Mouse (Mus musculus): ENCODE results near the gene Robo2. TPM values are rescaled to one million over a fixed set of nuclear protein-coding genes. Genes with fewer than 3 reads are reported as not detected.
A peak's percentile ranks its signal among the peaks of the same experiment; 100 is the strongest.

The Robo2 gene
- total RNA-seq, 2 experiments from 2014 or later = 197 to 207 TPM

DNA sequence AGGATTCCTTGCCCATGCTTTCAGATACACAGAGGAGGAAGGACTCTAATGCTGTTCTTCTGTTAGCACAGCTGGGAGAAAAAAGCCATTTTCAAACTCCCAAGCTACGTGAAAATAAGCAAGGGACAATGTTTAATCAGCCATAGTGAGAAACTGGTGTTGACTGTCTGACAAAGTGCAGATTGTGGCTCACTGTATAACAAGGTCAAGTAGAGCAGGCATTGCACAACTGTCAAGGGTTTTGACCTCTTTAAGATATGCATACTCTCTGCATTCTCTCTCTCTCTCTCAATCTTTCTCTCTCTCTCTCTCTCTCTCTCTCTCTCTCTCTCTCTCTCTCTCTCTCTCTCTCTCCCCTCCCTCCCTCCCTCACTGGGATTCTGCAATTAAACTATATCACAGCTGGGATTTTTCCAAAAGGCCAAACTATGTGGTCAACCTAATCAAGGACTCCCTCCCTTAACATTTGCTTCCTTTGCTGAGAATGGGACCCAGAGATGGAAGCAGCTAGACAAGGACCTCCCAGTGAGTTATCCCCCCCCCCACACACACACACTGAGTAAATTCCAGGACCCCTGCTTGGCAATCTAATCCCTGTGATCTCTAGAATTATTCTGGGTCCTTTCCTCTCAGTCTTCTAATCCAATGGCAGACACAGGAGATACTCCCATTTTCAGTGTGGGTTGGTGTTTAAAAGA is 389.2 kb downstream of the Robo2 start:
- intact Hi-C loops (cut with DNase I) = no loop called here
- no peak for DNase-seq (ENCODE audit: low spot score in 2 of 2)

DNA sequence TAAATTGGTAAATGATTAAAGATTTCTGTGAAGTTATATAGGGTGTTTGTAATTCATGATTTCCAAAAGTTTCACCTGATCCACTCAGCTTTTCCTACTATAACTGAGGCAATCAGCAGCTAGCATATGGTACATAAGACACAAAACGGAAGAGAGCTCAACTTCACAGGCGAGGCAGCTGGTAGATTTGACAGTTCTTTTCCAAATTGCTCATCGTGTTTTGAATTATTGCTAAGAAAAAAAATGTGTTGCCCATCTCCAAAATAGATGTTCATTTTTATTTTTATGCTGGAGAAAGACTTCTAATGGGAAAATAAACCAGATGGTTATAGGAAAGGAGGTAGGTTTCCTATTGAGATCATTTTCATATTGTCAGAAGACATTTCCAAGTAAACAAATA is 405.9 kb downstream of the Robo2 start:
- peak; percentile 19 to 58 for DNase-seq (ENCODE audit: low spot score in 2 of 2)
- intact Hi-C loops (cut with DNase I) = no loop called here

DNA sequence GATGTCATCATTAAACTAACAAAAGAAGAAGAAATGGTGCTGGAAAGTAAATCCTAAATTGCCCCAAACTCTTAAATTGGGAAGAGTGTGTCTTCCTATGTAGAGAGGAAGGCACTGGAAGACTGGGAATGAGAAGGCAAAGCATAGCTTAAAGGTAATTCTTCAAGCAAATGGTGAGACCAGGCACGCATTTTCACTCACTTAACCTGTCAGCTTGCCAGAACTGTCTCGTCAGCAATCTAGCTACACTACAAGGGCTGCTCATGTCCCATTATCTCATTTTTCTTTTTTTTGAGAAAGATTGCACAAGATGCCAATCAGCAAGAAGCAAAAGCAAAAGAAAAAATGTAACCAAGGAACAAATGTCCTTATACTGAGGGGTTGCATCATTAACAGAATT is 410.3 kb downstream of the Robo2 start:
- DNase-seq (ENCODE audit: low spot score in 2 of 2) = no peak

DNA sequence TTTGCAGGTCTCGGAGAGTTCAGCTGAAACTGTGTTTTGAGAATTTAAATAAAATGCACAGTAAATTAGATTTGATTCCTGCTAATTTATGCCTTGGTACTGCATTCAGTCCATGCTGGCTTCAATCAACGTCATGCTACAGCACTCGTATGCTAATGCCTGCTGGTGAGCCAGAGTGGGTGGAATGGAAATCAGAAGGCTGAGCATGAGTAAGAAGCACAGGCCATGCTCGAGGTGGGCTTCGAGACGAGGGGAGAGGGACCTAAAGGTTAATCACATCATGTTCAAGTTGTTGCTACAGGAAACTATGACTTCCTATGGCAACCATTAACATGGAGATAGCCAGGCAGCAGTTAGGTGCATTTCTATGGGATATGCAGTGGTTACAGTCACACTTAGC is 420.4 kb downstream of the Robo2 start:
- no peak for DNase-seq (ENCODE audit: low spot score in 2 of 2)
- intact Hi-C loops (cut with DNase I) = no loop called here

More for the DNA sequence above, 410.3 kb downstream of the Robo2 start:
- intact Hi-C loops (cut with DNase I) = no loop called here

DNA sequence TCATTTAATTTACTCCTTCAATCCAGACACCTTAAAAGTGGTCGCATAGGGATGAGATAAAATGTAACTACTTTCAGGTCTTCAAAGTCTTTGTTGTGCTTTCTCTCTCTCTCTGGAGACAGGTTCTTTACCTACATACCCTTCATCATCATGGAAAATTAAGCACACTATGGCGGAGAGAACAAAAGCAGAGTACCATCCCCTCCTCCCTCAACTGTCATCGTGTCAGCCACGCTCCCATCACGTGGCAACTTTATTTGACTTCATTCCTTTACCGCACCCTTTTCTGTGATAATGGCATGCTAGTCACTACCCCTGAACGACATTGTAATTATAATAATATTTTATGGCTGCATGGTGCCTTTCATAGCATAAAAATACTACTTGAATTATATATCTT is 442.1 kb downstream of the Robo2 start:
- no peak for DNase-seq (ENCODE audit: low spot score in 2 of 2)
- intact Hi-C loops (cut with DNase I) = no loop called here

DNA sequence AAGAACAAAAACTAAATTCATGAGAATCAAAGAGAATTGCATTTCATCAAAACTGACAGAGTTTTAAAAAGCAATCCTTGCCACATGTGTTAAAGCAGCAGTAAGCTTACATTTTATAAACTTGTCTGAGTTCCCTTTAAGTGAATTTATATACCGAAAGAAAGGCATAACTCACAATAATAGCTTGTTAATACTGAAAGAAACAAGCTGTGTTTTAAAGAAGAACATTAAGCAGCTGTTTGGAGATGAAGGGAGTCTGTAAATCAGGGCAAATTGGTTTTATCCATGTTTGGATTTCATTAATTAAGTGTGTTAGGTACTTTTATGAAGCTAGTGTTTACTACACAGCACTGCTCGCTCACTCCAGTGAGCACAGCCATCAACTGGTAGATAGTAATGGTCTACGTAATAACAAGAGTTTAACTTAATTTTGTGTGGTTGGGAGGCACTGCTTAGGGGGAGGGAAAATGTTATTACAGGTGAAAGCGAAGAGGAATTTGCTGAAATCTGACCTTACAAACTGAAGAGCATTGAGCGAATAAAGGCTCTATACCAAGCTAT is 447.2 kb downstream of the Robo2 start:
- intact Hi-C loops (cut with DNase I) = no loop called here
- DNase-seq (ENCODE audit: low spot score in 2 of 2) = no peak

DNA sequence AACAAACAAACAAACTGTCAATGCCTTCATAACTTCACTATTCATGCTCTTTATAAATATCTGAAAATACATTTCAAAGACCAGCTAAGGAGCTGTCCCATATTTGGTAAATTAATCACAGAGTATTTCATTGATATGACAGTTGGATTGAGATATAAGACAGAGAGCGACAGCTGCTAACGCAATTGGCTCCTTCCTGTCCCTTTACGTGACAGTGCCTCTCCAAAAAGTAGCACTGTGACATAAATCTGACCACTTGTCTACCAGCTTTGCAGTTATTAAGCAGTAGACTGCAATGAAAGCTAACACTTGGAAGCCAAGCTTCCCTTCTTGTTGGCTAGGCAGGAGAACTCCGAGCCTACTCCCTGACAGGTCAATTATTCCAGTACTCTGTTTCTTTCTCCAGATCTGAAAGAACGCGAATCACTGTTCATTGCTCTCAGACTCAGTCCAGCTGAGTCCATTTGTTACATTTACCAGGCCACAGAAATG is 452.1 kb downstream of the Robo2 start:
- intact Hi-C loops (cut with DNase I) = no loop called here
- DNase-seq (ENCODE audit: low spot score in 2 of 2) = no peak

DNA sequence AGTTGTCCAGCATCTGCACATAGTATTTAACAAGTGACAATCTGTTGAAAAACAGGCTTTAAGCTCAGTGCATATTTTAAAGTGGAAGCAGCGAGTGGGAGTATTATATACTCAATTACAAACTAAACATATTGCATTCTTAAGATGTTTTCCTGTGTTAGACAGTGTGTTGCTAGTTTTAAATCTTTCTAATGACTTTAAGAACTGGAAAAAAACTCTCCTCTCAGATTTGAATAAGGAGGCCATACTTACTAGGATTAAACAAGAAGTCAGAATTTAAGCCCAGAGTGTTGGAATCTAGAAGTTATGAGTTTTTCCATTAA is 453.1 kb downstream of the Robo2 start:
- intact Hi-C loops (cut with DNase I) = no loop called here
- DNase-seq (ENCODE audit: low spot score in 2 of 2) = no peak

DNA sequence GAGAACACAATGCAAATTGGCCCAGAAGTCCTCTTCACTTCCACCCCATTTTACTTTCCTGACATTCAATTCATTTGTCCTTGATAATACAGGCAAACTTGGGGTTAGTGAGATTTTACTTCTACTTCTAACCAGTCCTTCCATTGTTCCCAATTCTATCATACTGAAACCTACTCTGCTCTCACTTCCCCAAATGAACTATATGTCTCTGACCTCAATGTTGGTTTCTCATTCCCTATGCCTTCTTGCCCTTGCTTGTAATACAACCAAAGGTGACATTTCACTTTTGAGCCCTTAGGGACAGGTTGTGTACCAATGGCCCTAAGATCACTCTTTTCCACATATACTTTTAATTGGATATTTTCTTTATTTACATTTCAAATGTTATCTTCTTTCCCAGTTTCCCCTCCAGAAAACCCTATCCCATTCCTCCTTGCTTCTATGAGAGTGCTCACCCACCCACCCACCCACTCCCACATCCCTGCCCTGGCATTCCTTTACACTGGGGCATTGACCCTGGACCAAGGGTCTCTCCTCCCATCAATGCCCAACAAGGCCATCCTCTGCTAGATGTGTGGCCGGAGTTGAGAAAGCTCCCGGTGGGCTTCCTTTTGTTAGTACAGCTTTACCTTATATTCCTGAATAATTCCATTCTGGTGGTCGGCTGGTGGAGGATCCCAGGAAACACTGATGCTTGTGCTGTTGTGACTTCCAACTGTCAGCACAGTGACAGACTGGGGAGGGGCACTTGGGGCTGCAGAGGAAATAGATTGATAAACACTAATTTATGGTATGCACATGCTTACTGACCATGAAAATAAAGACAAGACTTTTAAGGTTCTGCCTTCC is 453.7 kb downstream of the Robo2 start:
- intact Hi-C loops (cut with DNase I) = no loop called here

DNA sequence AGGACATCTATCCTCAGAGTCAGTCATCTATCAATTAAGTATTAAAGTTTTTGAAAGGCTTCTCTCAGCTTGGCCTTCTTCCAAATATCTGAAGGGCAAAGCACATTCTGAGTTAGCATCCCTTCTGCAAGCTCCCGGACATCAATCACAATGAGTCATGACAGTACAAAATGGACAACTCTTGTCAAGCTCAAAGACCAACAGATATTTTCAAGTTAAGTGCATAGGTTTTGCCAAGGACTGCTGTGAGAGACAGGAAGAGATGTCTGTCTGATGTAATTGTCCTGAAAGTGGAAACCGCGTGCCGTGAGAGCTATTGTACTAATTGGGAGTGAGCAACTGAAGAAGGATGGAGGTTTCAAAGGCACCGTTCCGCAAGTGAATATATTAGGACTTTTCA is 465.5 kb downstream of the Robo2 start:
- DNase-seq (ENCODE audit: low spot score in 2 of 2) = no peak
- intact Hi-C loops (cut with DNase I) = no loop called here

More for the DNA sequence above, 453.7 kb downstream of the Robo2 start:
- no peak for DNase-seq (ENCODE audit: low spot score in 2 of 2)

DNA sequence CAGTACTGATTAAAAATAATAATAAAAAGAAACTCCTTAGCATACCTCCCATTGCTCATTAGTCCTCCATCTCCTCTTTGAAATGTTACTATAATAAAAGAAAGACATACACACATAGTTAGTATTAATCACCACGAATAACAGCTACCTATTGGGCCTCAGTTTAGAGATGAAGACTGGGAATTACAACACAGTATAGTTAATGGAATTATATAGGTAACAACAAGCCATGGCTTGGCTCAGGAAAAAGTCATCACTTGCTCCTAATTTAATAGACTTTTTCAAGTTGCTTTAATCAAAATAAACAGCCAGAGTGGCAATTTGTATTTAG is 471.4 kb downstream of the Robo2 start:
- no peak for DNase-seq (ENCODE audit: low spot score in 2 of 2)
- intact Hi-C loops (cut with DNase I) = no loop called here

DNA sequence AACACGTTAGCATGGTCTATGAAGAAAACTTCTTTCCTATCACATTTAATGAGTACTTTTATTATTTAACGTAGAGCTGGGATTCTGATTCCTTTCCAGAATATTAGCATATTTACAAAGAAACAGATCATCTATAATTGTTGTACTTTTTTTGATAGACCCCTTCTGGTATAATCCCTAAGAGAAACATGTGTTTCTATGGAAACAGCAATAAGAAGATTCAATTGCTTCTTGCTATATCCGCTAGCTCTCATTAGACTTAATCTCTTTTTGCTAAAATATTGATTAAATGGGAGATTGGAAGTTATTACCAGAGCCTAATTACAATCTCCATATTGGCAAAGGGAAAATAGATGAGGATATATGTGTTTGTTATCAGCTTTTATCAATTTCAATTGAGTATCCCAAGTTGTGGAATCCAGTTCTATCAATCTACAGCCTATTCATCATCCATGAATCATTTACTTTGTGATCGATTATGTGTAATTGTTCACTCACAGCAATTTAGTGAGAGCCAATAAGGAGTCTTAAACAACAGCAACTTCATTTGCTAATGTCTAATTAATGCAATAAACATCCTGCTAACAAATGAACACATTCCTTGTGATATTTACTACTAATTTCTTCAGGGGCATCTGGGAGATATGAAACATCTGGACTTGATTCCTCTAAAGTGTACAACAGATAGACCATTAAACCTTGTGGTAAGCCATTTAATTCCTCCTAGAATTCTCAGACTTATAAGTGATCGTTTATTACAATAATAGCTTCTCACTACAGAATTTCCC is 472.0 kb downstream of the Robo2 start:
- intact Hi-C loops (cut with DNase I) = no loop called here
- DNase-seq (ENCODE audit: low spot score in 2 of 2) = no peak

DNA sequence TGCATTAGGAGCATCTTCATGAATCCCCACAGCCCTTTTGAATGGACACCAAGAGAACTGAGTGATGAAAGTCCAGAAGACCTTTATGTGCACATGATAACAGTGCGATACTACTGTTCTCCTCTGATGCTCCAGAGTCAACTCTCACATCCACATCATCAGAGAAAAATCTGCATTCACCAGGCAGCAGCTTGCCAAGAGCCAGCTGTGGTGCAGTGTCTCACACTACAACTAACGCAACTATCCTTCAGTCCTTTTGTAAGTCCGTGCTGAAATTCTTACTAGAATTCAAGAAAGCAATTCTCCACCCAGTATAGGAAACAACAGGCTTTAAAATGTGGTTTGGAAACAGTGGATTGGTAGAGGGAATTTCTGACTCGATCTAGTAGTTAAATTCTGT is 481.3 kb downstream of the Robo2 start:
- intact Hi-C loops (cut with DNase I) = no loop called here
- no peak for DNase-seq (ENCODE audit: low spot score in 2 of 2)

DNA sequence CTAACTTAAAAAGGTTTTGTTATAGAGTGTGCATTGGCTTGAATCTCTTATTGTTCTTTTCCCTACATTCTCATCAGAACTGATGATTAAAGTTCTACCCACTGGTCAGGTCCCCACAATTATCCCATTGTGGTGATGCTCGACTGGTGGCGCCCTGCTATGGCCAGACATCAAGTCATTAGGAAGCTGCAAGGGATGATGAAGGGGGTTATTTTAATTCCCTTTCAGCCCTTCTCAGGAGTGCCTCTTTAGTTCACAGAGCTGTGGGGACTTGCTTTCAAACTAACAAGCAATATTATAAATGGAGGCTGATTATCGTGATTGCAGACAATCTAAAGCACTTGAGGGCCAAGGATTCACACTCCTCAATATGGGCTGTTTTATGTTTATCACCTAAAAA is 484.1 kb downstream of the Robo2 start:
- DNase-seq (ENCODE audit: low spot score in 2 of 2) = no peak
- intact Hi-C loops (cut with DNase I) = no loop called here

DNA sequence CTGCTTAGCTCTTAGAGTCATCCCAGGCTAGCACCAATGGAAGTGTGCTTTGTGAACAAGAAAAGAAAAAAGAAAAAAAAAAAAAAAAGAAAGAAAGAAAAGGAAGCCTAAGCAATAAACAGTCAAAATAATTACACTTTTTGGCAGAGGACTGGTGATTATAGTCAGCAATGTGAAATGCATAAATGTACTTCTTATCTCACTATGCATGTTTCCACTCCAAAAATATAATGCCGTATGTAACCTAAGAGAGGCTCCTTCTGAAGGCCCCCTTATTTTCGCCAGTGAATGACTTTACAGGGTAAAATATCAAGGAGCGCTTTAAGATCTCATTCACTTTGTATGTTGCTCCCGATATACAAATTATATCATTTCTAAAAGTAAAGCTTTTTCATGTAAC is 496.2 kb downstream of the Robo2 start:
- no peak for DNase-seq (ENCODE audit: low spot score in 2 of 2)

DNA sequence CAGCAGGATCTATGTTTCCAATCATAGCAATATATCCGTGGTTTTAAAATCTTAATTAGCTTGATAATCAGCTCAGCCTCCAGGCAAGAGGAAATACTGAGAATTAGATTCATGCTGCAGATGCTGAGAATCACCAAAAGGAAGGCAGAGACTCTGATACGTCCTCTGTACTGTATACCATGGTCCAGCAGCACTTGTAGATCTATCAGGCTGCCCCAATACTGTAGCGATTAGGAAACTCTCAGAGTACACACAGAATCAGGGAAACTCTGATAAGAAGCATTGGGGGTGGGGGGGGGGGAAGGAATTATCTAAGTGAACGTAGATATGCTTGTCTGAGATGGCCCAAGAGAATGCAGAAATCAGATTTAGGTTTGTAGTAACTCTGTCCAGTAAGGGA is 496.7 kb downstream of the Robo2 start:
- intact Hi-C loops (cut with DNase I) = no loop called here
- DNase-seq (ENCODE audit: low spot score in 2 of 2) = no peak

More for the DNA sequence above, 496.2 kb downstream of the Robo2 start:
- intact Hi-C loops (cut with DNase I) = no loop called here

DNA sequence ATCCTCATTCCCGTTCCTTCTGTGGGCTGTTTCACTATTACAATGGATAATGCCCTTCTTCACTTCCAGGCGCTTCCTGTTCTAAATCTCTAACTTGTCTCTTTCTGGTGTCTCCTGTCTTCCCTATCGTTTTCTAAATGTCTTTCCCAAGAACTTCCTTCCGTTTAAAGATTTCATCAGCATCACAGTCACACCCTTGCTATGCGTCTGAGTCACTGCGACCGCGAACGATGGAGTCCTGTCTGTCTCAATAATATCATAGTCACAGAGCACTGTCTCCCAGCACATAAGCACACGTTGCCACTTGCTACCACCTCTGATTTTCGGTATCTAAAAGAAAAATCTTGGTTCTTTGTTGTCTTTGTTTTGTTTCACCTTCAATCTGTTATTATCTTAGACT is 503.1 kb downstream of the Robo2 start:
- no peak for DNase-seq (ENCODE audit: low spot score in 2 of 2)
- intact Hi-C loops (cut with DNase I) = no loop called here

DNA sequence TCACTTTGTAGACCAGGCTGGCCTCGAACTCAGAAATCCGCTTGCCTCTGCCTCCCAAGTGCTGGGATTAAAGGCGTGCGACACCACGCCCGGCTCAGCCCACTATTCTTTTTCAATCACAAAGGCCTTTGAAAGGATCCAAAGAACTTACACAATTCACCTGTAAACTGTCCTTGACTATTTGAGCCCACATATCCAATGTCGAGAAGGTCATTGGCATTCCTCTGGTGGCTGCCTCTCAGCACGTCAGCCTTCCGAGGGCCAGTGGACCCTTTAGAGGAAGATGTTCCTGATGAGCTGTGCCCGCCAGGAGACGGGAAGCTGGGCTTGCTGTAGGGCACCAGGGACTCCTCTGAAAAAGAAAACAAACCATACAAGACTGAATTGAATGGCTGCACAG is 514.8 kb downstream of the Robo2 start:
- intact Hi-C loops (cut with DNase I) = no loop called here

DNA sequence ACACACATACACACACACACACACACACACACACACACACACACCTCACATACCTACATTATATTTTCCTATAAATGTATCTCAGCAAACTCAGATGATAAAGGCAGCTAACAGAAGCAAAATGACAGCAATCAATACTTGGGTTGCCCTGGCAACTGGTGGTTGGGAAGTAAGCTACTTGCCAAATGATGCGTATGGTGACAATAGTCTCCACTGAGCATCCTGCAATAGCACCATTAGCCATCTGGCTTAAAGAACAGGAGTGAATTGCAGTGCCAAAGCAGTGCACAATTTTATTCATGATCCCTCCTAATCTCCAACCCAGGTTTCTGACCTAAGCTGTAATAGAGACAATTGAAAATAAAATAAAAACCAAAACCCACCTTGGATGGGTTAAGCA is 529.7 kb downstream of the Robo2 start:
- DNase-seq (ENCODE audit: low spot score in 2 of 2) = no peak
- intact Hi-C loops (cut with DNase I) = no loop called here

More for the DNA sequence above, 514.8 kb downstream of the Robo2 start:
- no peak for DNase-seq (ENCODE audit: low spot score in 2 of 2)

DNA sequence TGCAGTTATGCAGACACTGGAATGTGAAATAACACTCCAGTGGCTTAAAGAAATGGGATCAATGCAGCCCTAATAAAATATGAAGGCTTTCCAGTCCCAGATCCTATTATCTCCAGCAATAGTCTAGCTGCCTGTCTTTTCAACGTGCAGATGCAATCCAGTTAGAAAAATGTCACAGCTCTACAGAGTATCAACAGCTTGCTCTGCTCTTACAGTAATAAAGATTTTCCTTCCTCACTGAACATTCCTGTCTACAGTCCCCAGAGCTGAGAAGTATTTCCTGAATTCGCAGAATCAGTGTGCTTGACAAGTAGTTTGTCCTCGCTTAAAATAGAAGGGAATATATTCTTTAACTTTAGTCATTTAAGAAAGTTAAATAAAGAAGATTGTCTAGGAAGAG is 533.7 kb downstream of the Robo2 start:
- intact Hi-C loops (cut with DNase I) = no loop called here
- DNase-seq (ENCODE audit: low spot score in 2 of 2) = no peak

Data from left cerebral cortex, postnatal 14 days (tissue).